Mouse (Mus musculus) small intestine, adult 2 months (tissue): ENCODE data around the gene Gm1043.

Source experiments
- CTCF ChIP-seq: fragments of 200-500 bp; IDR thresholded peaks from 2 replicates; pipeline ENCODE4 v1.5.1; 2012; ENCODE audit warnings: low read depth, mild to moderate bottlenecking, control low read depth, inconsistent platforms, low read length, moderate library complexity, mixed read lengths; ENCODE audit not compliant: insufficient replicate concordance, insufficient read length; ENCODE audit errors: extremely low read depth
- POLR2A ChIP-seq: fragments of 200-500 bp; IDR thresholded peaks from 2 replicates; pipeline ENCODE4 v1.6.1; 2012; ENCODE audit warnings: low read depth, mild to moderate bottlenecking, control low read depth, inconsistent platforms, low read length, moderate library complexity

DNA sequence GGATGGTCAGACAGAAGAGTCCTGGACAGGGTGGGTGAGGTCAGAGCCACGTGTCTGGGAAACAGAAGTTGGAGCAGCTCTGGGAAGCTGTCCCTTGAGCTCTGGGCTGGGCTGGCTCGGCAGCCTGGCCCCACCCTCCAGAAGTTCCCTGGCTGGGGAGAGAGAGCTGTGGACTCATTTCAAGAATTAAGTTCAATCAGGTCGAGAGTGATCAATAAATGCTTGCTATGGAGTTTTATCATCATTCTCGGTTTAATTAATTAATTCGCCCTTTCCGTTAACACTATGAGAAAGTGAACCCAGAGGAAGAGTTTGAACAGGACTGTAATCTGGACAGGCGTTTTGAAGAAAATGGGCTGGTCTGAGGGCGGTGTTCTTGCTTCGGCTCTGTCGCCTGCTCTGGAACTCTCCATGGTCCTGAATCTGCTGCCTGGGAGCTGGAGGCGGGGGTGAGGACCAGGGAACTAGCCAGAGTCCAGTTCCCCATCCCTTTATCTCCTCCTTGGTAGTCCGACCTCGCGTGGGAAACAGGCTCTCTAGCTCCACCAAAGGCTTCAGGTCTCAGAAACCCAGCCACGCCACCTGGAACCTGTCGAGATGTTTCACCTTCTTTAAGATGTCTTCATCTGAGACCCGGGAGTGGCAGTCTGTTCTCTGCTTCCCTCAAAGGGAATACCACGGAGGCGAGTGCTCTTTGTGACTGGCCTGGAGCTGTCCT is 158.2 kb downstream of the Gm1043 start:
- TF ChIP-seq CTCF = no peak
- no peak for TF ChIP-seq POLR2A
